Comparison of ENCODE assay signal across 22 mouse cellular contexts in the genomic region with DNA sequence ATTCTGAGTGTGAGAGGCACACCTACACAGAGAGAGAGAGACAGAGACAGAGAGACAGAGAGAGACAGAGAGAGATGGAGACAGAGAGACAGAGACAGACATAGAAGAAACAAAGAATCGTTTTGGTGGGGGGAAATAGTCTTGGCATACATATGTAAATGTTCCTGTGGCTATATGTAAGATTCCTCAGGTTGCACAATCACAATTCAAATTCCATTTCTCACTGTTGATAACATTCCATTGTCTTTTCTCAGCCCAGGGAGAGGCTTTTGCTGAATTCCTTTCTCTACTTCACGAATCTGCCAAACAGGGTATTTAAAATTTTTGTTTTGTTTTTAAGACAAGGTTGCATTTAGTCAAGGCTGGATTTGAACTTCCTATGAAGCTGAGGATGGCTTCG.
A peak's percentile ranks its signal among the peaks of the same experiment; 100 is the strongest.
DNase-seq lines count a peak whose midpoint lies in the region; ATAC-seq and TF ChIP-seq lines count a peak whose summit lies in the region.
"Had no signal": no experiment of that assay in that cellular context is flagged by ENCODE, and none has a peak within 500 bp of the region (broad histone marks: within the 10 kb centered on the region; RNA-seq: fewer than 3 reads in every experiment).

No protein-coding gene starts in this region.

- H3K9ac ChIP-seq in lung, postnatal 0 days (replicated peaks; ENCODE audit: low read depth) = no peak overlapping the region
- H3K9ac ChIP-seq in stomach, postnatal 0 days (ENCODE audit: low read length) = no peak overlapping the region
- H3K9ac ChIP-seq: embryonic facial prominence, embryonic 12.5 days; forebrain, embryonic 12.5 days had no signal

- TF ChIP-seq POLR2A in embryonic fibroblast, embryonic 13.5 days (IDR thresholded peaks at IDR 0.05; ENCODE audit: low read depth, low read length) = no peak
- no peak for TF ChIP-seq POLR2A in thymus, adult 2 months (IDR thresholded peaks at IDR 0.05; ENCODE audit: control insufficient read depth, extremely low read depth, insufficient read depth, low read length, poor library complexity)

- no peak overlapping the region for H3K4me3 ChIP-seq in lung, postnatal 0 days (ENCODE audit: low read depth, low read length)
- H3K4me3 ChIP-seq in embryonic fibroblast, embryonic 13.5 days (ENCODE audit: insufficient read depth, low read length) = no peak overlapping the region
- no peak overlapping the region for H3K4me3 ChIP-seq in stomach, postnatal 0 days (ENCODE audit: low read depth, low read length)
- H3K4me3 ChIP-seq in thymus, adult 2 months (ENCODE audit: control insufficient read depth, insufficient read depth, low read length) = no peak overlapping the region
- H3K4me3 ChIP-seq: embryonic facial prominence, embryonic 10.5 days; embryonic facial prominence, embryonic 12.5 days; erythroblast, embryonic 14.5 days; forebrain, embryonic 10.5 days; forebrain, embryonic 12.5 days had no signal

- H3K4me1 ChIP-seq in lung, postnatal 0 days (ENCODE audit: insufficient read depth, low read depth, low read length) = no peaks in the 10 kb centered on the region
- no peaks in the 10 kb centered on the region for H3K4me1 ChIP-seq in embryonic fibroblast, embryonic 13.5 days (ENCODE audit: control insufficient read depth, insufficient read depth, low read length)
- H3K4me1 ChIP-seq in stomach, postnatal 0 days (replicated peaks; ENCODE audit: control insufficient read depth, insufficient read depth) = no peaks in the 10 kb centered on the region
- no peaks in the 10 kb centered on the region for H3K4me1 ChIP-seq in thymus, adult 2 months (replicated peaks; ENCODE audit: control insufficient read depth, insufficient read depth, low read length)
- H3K4me1 ChIP-seq: embryonic facial prominence, embryonic 10.5 days; embryonic facial prominence, embryonic 12.5 days; forebrain, embryonic 10.5 days; forebrain, embryonic 12.5 days had no signal

- ATAC-seq in lung, postnatal 0 days = no peak
- no peak for ATAC-seq in stomach, postnatal 0 days (ENCODE audit: low FRiP score, low TSS enrichment)
- ATAC-seq: forebrain, embryonic 14.5 days; forebrain, embryonic 16.5 days had no signal

- no peaks in the 10 kb centered on the region for H3K36me3 ChIP-seq in lung, postnatal 0 days (ENCODE audit: insufficient read depth, low read length)
- H3K36me3 ChIP-seq in stomach, postnatal 0 days (ENCODE audit: control insufficient read depth, insufficient read depth, low read length) = no peaks in the 10 kb centered on the region
- H3K36me3 ChIP-seq in thymus, adult 2 months (ENCODE audit: control insufficient read depth, insufficient read depth, low read length) = no peaks in the 10 kb centered on the region
- H3K36me3 ChIP-seq: embryonic facial prominence, embryonic 10.5 days; embryonic facial prominence, embryonic 12.5 days; forebrain, embryonic 10.5 days; forebrain, embryonic 12.5 days had no signal

- H3K9me3 ChIP-seq in lung, postnatal 0 days (ENCODE audit: low read length) = no peaks in the 10 kb centered on the region
- no peaks in the 10 kb centered on the region for H3K9me3 ChIP-seq in stomach, postnatal 0 days (ENCODE audit: control insufficient read depth, low read length)
- H3K9me3 ChIP-seq: embryonic facial prominence, embryonic 10.5 days; embryonic facial prominence, embryonic 12.5 days; forebrain, embryonic 10.5 days; forebrain, embryonic 12.5 days had no signal

- no peaks in the 10 kb centered on the region for H3K27me3 ChIP-seq in lung, postnatal 0 days (replicated peaks; ENCODE audit: insufficient read depth, low read length)
- no peaks in the 10 kb centered on the region for H3K27me3 ChIP-seq in stomach, postnatal 0 days (ENCODE audit: control insufficient read depth, insufficient read depth, low read length)
- no peaks in the 10 kb centered on the region for H3K27me3 ChIP-seq in thymus, adult 2 months (ENCODE audit: control insufficient read depth, insufficient read depth, low read length)
- H3K27me3 ChIP-seq: embryonic facial prominence, embryonic 12.5 days; forebrain, embryonic 12.5 days had no signal

- 48% methylated on average over 3 of the region's 3 CpGs for WGBS in lung, postnatal 0 days
- 67% methylated on average over 3 of the region's 3 CpGs for WGBS in stomach, postnatal 0 days
- 79% methylated on average over 3 of the region's 3 CpGs for WGBS in thymus, adult 2 months

- TF ChIP-seq EP300 in lung, postnatal 0 days (IDR thresholded peaks at IDR 0.05) = 0 out of 2 replicates have a peak, but pooled peaks have one; percentile 42
- TF ChIP-seq EP300 in stomach, postnatal 0 days (optimal IDR thresholded peaks at IDR 0.05) = no peak

- TF ChIP-seq CTCF in lung, postnatal 0 days (IDR thresholded peaks at IDR 0.05) = no peak
- no peak for TF ChIP-seq CTCF in embryonic fibroblast, embryonic 13.5 days (IDR thresholded peaks at IDR 0.05; ENCODE audit: borderline replicate concordance, insufficient read depth, low read length)
- no peak for TF ChIP-seq CTCF in stomach, postnatal 0 days (IDR thresholded peaks at IDR 0.05; ENCODE audit: low read depth)
- no peak for TF ChIP-seq CTCF in thymus, adult 2 months (IDR thresholded peaks at IDR 0.05; ENCODE audit: borderline replicate concordance, control insufficient read depth, extremely low read depth, insufficient read depth, low read length, poor library complexity)

- no peak overlapping the region for H3K27ac ChIP-seq in lung, postnatal 0 days (ENCODE audit: low read length)
- H3K27ac ChIP-seq in embryonic fibroblast, embryonic 13.5 days (ENCODE audit: insufficient read depth, low read length) = peak overlapping the region; percentile 57
- no peak overlapping the region for H3K27ac ChIP-seq in stomach, postnatal 0 days (replicated peaks)
- no peak overlapping the region for H3K27ac ChIP-seq in thymus, adult 2 months (ENCODE audit: control insufficient read depth, insufficient read depth, low read length)
- H3K27ac ChIP-seq: embryonic facial prominence, embryonic 10.5 days; embryonic facial prominence, embryonic 12.5 days; forebrain, embryonic 10.5 days; forebrain, embryonic 12.5 days had no signal

- no peak overlapping the region for H3K4me2 ChIP-seq in lung, postnatal 0 days (replicated peaks; ENCODE audit: low read depth, low read length)
- no peak overlapping the region for H3K4me2 ChIP-seq in stomach, postnatal 0 days (replicated peaks; ENCODE audit: low read depth)
- H3K4me2 ChIP-seq: embryonic facial prominence, embryonic 12.5 days; forebrain, embryonic 12.5 days had no signal

- DNase-seq in lung, postnatal 0 days (ENCODE audit: low spot score) = peak; percentile 11
- no peak for DNase-seq in lung, postnatal 10 days
- peak; percentile 66 for DNase-seq in R1 (ENCODE audit: low read depth, low spot score)
- no peak for DNase-seq in stomach, postnatal 0 days (ENCODE audit: low spot score)
- DNase-seq in thymus, adult 2 months = no peak
- DNase-seq: adrenal gland, adult 2 months; adrenal gland, postnatal 10 days; adrenal gland, postnatal 25 days; cerebellum, adult 11 months; cerebellum, adult 18-20 months; cerebellum, adult 8-10 months; cerebellum, adult 9-11 months; cerebellum, postnatal 14 days; cerebellum, postnatal 36 days had no signal

Comparison
In these comparisons a context has a peak if more than half of its experiments do, and no peak if none do; other contexts are left out.
1. DNase-seq: peak in lung, postnatal 0 days (single experiment) and R1 (single experiment); none in lung, postnatal 10 days (single experiment), stomach, postnatal 0 days (single experiment) and thymus, adult 2 months (single experiment).